Mouse (Mus musculus): ENCODE data around the gene Zkscan2. TPM values are rescaled to one million over a fixed set of nuclear protein-coding genes. Genes with fewer than 3 reads are reported as not detected.

Zkscan2 gene
- polyA plus RNA-seq (2014; fragmentation: Nextera tagmentation; extraction: Ambion mirVana) = 5.8 and 9.4 TPM in 2 replicates

- no peaks in the 10 kb centered on the region for H3K27me3 ChIP-seq (ENCODE audit: control insufficient read depth, insufficient read depth, low read length)
- ATAC-seq (ENCODE audit: insufficient read depth, low FRiP score, low TSS enrichment) (peak; percentile 94), DNase-seq (ENCODE audit: low spot score) (peak; percentile 95)
- H3K4me1 ChIP-seq (ENCODE audit: control insufficient read depth, insufficient read depth, low read length) = peaks cover 8% of the 10 kb centered on the region
- 2% methylated on average over 61 of the region's 71 CpGs for WGBS
- peak within 1 kb of the TSS; percentile 78 for H3K27ac ChIP-seq (ENCODE audit: low read depth, low read length)
- no peaks in the 10 kb centered on the region for H3K36me3 ChIP-seq (ENCODE audit: control insufficient read depth, insufficient read depth, low read length)
- H3K9me3 ChIP-seq (ENCODE audit: control insufficient read depth, low read length) = no peaks in the 10 kb centered on the region
- peak within 1 kb of the TSS; percentile 63 for H3K4me3 ChIP-seq (ENCODE audit: low read depth, low read length)
- H3K9ac ChIP-seq (ENCODE audit: low read length) = peak within 1 kb of the TSS; percentile 87
- H3K4me2 ChIP-seq (ENCODE audit: low read depth) = peak within 1 kb of the TSS; percentile 90
These were observed at the start of gene Zkscan2 for GRCm38 (mm10) chr7:123500239-123501219. Zkscan2 (minus strand) TSS chr7:123500449.

- no peak overlapping the region for H3K9ac ChIP-seq (ENCODE audit: low read length)
- H3K9me3 ChIP-seq (ENCODE audit: control insufficient read depth, low read length) = no peaks in the 10 kb centered on the region
- no peaks in the 10 kb centered on the region for H3K27me3 ChIP-seq (ENCODE audit: control insufficient read depth, insufficient read depth, low read length)
- peaks cover 2% of the 10 kb centered on the region; the same call in 1 of the 2 replicates for H3K4me1 ChIP-seq (ENCODE audit: control insufficient read depth, insufficient read depth, low read length)
- H3K27ac ChIP-seq (ENCODE audit: low read depth, low read length) = no peak overlapping the region
- no peaks in the 10 kb centered on the region for H3K36me3 ChIP-seq (ENCODE audit: control insufficient read depth, insufficient read depth, low read length)
- DNase-seq (ENCODE audit: low spot score) (no peak), ATAC-seq (ENCODE audit: insufficient read depth, low FRiP score, low TSS enrichment) (no peak)
- H3K4me3 ChIP-seq (ENCODE audit: low read depth, low read length) = no peak overlapping the region
- no peak overlapping the region for H3K4me2 ChIP-seq (ENCODE audit: low read depth)
- WGBS = 86% methylated on average over 3 of the region's 3 CpGs
These were observed 28.9 kb upstream of the Zkscan2 start for GRCm38 (mm10) chr7:123529190-123529589.

- Histone ChIP-seq H3K27me3 (ENCODE audit: control insufficient read depth, insufficient read depth, low read length) (no peaks in the 10 kb centered on the region), H3K9me3 (ENCODE audit: control insufficient read depth, low read length) (no peaks in the 10 kb centered on the region), H3K4me3 (ENCODE audit: low read depth, low read length) (no peak overlapping the region), H3K4me2 (ENCODE audit: low read depth) (no peak overlapping the region), H3K27ac (ENCODE audit: low read depth, low read length) (no peak overlapping the region), H3K36me3 (ENCODE audit: control insufficient read depth, insufficient read depth, low read length) (no peaks in the 10 kb centered on the region), H3K9ac (ENCODE audit: low read length) (no peak overlapping the region), H3K4me1 (ENCODE audit: control insufficient read depth, insufficient read depth, low read length) (peaks cover 2% of the 10 kb centered on the region; the same call in 1 of the 2 replicates)
- peak; percentile 18 for DNase-seq (ENCODE audit: low spot score)
- 52% methylated on average over 10 of the region's 10 CpGs for WGBS
- no peak for ATAC-seq (ENCODE audit: insufficient read depth, low FRiP score, low TSS enrichment)
These were observed 25.5 kb upstream of the Zkscan2 start for GRCm38 (mm10) chr7:123525761-123526160.

- Histone ChIP-seq H3K4me3 (ENCODE audit: low read depth, low read length) (no peak overlapping the region), H3K27ac (ENCODE audit: low read depth, low read length) (no peak overlapping the region), H3K9ac (ENCODE audit: low read length) (no peak overlapping the region), H3K9me3 (ENCODE audit: control insufficient read depth, low read length) (no peaks in the 10 kb centered on the region), H3K36me3 (ENCODE audit: control insufficient read depth, insufficient read depth, low read length) (no peaks in the 10 kb centered on the region), H3K4me2 (ENCODE audit: low read depth) (no peak overlapping the region), H3K4me1 (ENCODE audit: control insufficient read depth, insufficient read depth, low read length) (peaks cover 2% of the 10 kb centered on the region; the same call in 1 of the 2 replicates), H3K27me3 (ENCODE audit: control insufficient read depth, insufficient read depth, low read length) (no peaks in the 10 kb centered on the region)
- DNase-seq (ENCODE audit: low spot score) = peak; percentile 79
- ATAC-seq (ENCODE audit: insufficient read depth, low FRiP score, low TSS enrichment) = 0 out of 2 replicates have a peak, but pooled peaks have one; percentile 20
- WGBS = 31% methylated on average over 8 of the region's 8 CpGs
These were observed 24.1 kb upstream of the Zkscan2 start for GRCm38 (mm10) chr7:123524218-123524861.

- Histone ChIP-seq H3K27me3 (ENCODE audit: control insufficient read depth, insufficient read depth, low read length) (no peaks in the 10 kb centered on the region), H3K36me3 (ENCODE audit: control insufficient read depth, insufficient read depth, low read length) (no peaks in the 10 kb centered on the region), H3K4me2 (ENCODE audit: low read depth) (no peak overlapping the region), H3K27ac (ENCODE audit: low read depth, low read length) (no peak overlapping the region), H3K9ac (ENCODE audit: low read length) (no peak overlapping the region), H3K4me1 (ENCODE audit: control insufficient read depth, insufficient read depth, low read length) (no peaks in the 10 kb centered on the region), H3K4me3 (ENCODE audit: low read depth, low read length) (no peak overlapping the region), H3K9me3 (ENCODE audit: control insufficient read depth, low read length) (no peaks in the 10 kb centered on the region)
- no peak for ATAC-seq (ENCODE audit: insufficient read depth, low FRiP score, low TSS enrichment)
- DNase-seq (ENCODE audit: low spot score) = no peak
- WGBS = 58% methylated on average over 7 of the region's 7 CpGs
These were observed 7.7 kb upstream of the Zkscan2 start for GRCm38 (mm10) chr7:123507946-123508345.

- 39% methylated on average over 1 of the region's 1 CpGs for WGBS
- DNase-seq (ENCODE audit: low spot score) (peak; percentile 23), ATAC-seq (ENCODE audit: insufficient read depth, low FRiP score, low TSS enrichment) (no peak)
- no peak overlapping the region for H3K4me2 ChIP-seq (ENCODE audit: low read depth)
- H3K4me3 ChIP-seq (ENCODE audit: low read depth, low read length) = no peak overlapping the region
- H3K9me3 ChIP-seq (ENCODE audit: control insufficient read depth, low read length) = no peaks in the 10 kb centered on the region
- peaks cover 8% of the 10 kb centered on the region for H3K4me1 ChIP-seq (ENCODE audit: control insufficient read depth, insufficient read depth, low read length)
- H3K27me3 ChIP-seq (ENCODE audit: control insufficient read depth, insufficient read depth, low read length) = no peaks in the 10 kb centered on the region
- no peak overlapping the region for H3K9ac ChIP-seq (ENCODE audit: low read length)
- no peak overlapping the region for H3K27ac ChIP-seq (ENCODE audit: low read depth, low read length)
- H3K36me3 ChIP-seq (ENCODE audit: control insufficient read depth, insufficient read depth, low read length) = no peaks in the 10 kb centered on the region
These were observed 3.1 kb upstream of the Zkscan2 start for GRCm38 (mm10) chr7:123503358-123503757.

- Histone ChIP-seq H3K4me3 (ENCODE audit: low read depth, low read length) (peak overlapping the region; percentile 63), H3K27ac (ENCODE audit: low read depth, low read length) (peak overlapping the region; percentile 78; the same call in 1 of the 2 replicates), H3K4me1 (ENCODE audit: control insufficient read depth, insufficient read depth, low read length) (peaks cover 8% of the 10 kb centered on the region), H3K9ac (ENCODE audit: low read length) (peak overlapping the region; percentile 87), H3K27me3 (ENCODE audit: control insufficient read depth, insufficient read depth, low read length) (no peaks in the 10 kb centered on the region), H3K4me2 (ENCODE audit: low read depth) (peak overlapping the region; percentile 90), H3K36me3 (ENCODE audit: control insufficient read depth, insufficient read depth, low read length) (no peaks in the 10 kb centered on the region), H3K9me3 (ENCODE audit: control insufficient read depth, low read length) (no peaks in the 10 kb centered on the region)
- ATAC-seq (ENCODE audit: insufficient read depth, low FRiP score, low TSS enrichment) (peak; percentile 3; the same call in 1 of the 2 replicates), DNase-seq (ENCODE audit: low spot score) (peak; percentile 19)
- WGBS = 46% methylated on average over 19 of the region's 19 CpGs
These were observed 589 bp downstream of the Zkscan2 start for GRCm38 (mm10) chr7:123499481-123500238.

- no peak overlapping the region for H3K4me3 ChIP-seq (ENCODE audit: low read depth, low read length)
- H3K27ac ChIP-seq (ENCODE audit: low read depth, low read length) = no peak overlapping the region
- ATAC-seq (ENCODE audit: insufficient read depth, low FRiP score, low TSS enrichment) (no peak), DNase-seq (ENCODE audit: low spot score) (no peak)
- H3K4me2 ChIP-seq (ENCODE audit: low read depth) = no peak overlapping the region
- no peaks in the 10 kb centered on the region for H3K27me3 ChIP-seq (ENCODE audit: control insufficient read depth, insufficient read depth, low read length)
- H3K4me1 ChIP-seq (ENCODE audit: control insufficient read depth, insufficient read depth, low read length) = no peaks in the 10 kb centered on the region
- H3K9me3 ChIP-seq (ENCODE audit: control insufficient read depth, low read length) = no peaks in the 10 kb centered on the region
- no peaks in the 10 kb centered on the region for H3K36me3 ChIP-seq (ENCODE audit: control insufficient read depth, insufficient read depth, low read length)
- H3K9ac ChIP-seq (ENCODE audit: low read length) = no peak overlapping the region
- WGBS = 88% methylated on average over 5 of the region's 5 CpGs
These were observed 12.5 kb downstream of the Zkscan2 start for GRCm38 (mm10) chr7:123487703-123488102.

Measured in neural tube, embryonic 11.5 days (tissue).